Mouse (Mus musculus) hindbrain, embryonic 11.5 days (tissue): ENCODE results near the gene Ltb. TPM values are rescaled to one million over a fixed set of nuclear protein-coding genes. Genes with fewer than 3 reads are reported as not detected.

ENCODE experiments used
- ATAC-seq: fragments of 200-750 bp; cut with Nextera tagmentation; 2 replicates; pipeline ENCODE4 v1.8.0; 2017; ENCODE audit warnings: mild to moderate bottlenecking, moderate TSS enrichment, moderate library complexity; ENCODE audit not compliant: low FRiP score
- DNase-seq: peaks from one replicate; pipeline ENCODE4 v3.0.0-alpha.2; 2015; ENCODE audit warnings: low spot score
- H3K27ac ChIP-seq: fragments of 300-500 bp; sonication (generic); 2 replicates; pipeline ENCODE4 v1.5.1; 2014; ENCODE audit warnings: mild to moderate bottlenecking, low read depth, low read length
- H3K27me3 ChIP-seq: fragments of 300-500 bp; sonication (generic); 2 replicates; pipeline ENCODE4 v1.6.1; 2014; ENCODE audit warnings: mild to moderate bottlenecking, low read length, moderate library complexity, mixed read lengths; ENCODE audit not compliant: control insufficient read depth, insufficient read depth
- H3K36me3 ChIP-seq: fragments of 300-500 bp; sonication (generic); 2 replicates; pipeline ENCODE4 v1.6.1; 2014; ENCODE audit warnings: mild to moderate bottlenecking, low read length, moderate library complexity, mixed read lengths; ENCODE audit not compliant: control insufficient read depth, insufficient read depth
- H3K4me1 ChIP-seq: fragments of 300-500 bp; sonication (generic); replicated peaks from 2 replicates; pipeline ENCODE4 v1.6.1; 2014; ENCODE audit warnings: low read length, mixed read lengths; ENCODE audit not compliant: control insufficient read depth, insufficient read depth
- H3K4me2 ChIP-seq: fragments of 300-500 bp; sonication (generic); replicated peaks from 2 replicates; pipeline ENCODE4 v1.6.1; 2014; ENCODE audit warnings: mild to moderate bottlenecking, low read depth, low read length
- H3K4me3 ChIP-seq: fragments of 300-500 bp; sonication (generic); 2 replicates; pipeline ENCODE4 v1.5.1; 2014; ENCODE audit warnings: low read depth, low read length
- H3K9ac ChIP-seq: fragments of 300-500 bp; sonication (generic); 2 replicates; pipeline ENCODE4 v1.6.1; 2014; ENCODE audit warnings: low read depth, low read length
- H3K9me3 ChIP-seq: fragments of 300-500 bp; sonication (generic); 2 replicates; pipeline ENCODE4 v1.6.1; 2016; ENCODE audit warnings: low read length; ENCODE audit not compliant: control insufficient read depth
- WGBS: fragments of 180-500 bp; shearing (Covaris S2); extraction: QIAGEN DNeasy Blood & Tissue Kit; methylation state at CpG from one replicate; pipeline ENCODE4 v1.1.7; 2014; 5-methylcytosine and 5-hydroxymethylcytosine counted together
- polyA plus RNA-seq: library from polyadenylated mRNA; unstranded; fragments of >200 nt; fragmentation: Nextera tagmentation; extraction: Ambion mirVana; gene quantifications from 2 replicates; pipeline ENCODE4 v1.2.1, GENCODE M21; 2014

Ltb gene
- polyA plus RNA-seq, 1 experiment from 2014 or later = 0.32 TPM

GRCm38 (mm10) chr17:35155451-35155850 lies 38.8 kb upstream of the Ltb start:
- H3K27ac ChIP-seq = no peak overlapping the region
- H3K4me2 ChIP-seq = no peak overlapping the region
- H3K9me3 ChIP-seq = no peaks in the 10 kb centered on the region
- H3K4me3 ChIP-seq = no peak overlapping the region
- no peaks in the 10 kb centered on the region for H3K4me1 ChIP-seq
- ATAC-seq (no peak), DNase-seq (no peak)
- 92% methylated on average over 12 of the region's 12 CpGs for WGBS
- no peaks in the 10 kb centered on the region for H3K27me3 ChIP-seq
- peaks cover 73% of the 10 kb centered on the region for H3K36me3 ChIP-seq
- H3K9ac ChIP-seq = no peak overlapping the region

DNA sequence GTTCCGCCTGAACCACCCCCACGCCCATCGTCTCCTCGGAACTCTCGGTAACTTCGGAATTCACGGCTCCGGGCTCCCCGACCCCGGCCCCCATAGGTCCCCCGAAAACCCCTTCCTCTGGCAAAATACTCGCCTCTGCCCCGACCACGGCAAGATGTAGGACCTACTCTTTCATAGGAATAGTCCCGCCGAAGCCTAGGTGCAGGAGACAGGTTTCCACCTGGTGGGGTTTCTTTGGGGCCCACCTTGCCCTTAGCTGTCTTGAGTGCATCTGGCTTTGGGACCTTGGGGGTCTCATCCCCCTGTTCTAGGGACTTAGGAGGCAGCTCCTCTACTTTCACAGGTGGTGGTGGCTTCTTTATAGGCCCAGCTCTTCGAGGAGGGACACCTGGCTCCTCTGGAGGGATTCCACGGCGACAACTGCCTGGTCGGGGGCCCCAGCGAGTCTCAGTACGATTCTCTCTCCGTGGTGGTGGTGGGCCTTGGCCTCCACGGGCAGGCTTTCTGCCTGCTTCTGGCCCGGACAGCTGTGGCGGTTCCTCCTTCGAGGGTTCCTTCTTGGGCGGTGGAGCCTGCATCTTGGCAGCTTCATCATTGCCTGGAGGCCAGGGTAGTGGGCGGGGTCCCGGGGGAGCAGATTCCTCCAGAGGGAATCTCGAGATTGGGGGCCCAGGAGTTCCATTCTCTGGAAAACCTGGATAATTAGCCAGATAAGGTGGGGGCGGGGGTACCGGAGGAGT lies 37.6 kb upstream of the Ltb start:
- H3K27me3 ChIP-seq = no peaks in the 10 kb centered on the region
- no peaks in the 10 kb centered on the region for H3K4me1 ChIP-seq
- no peaks in the 10 kb centered on the region for H3K9me3 ChIP-seq
- H3K9ac ChIP-seq = no peak overlapping the region
- peaks cover 76% of the 10 kb centered on the region for H3K36me3 ChIP-seq
- DNase-seq (no peak), ATAC-seq (no peak)
- WGBS = 92% methylated on average over 33 of the region's 33 CpGs
- H3K4me2 ChIP-seq = no peak overlapping the region
- no peak overlapping the region for H3K27ac ChIP-seq
- no peak overlapping the region for H3K4me3 ChIP-seq

GRCm38 (mm10) chr17:35157254-35157653 lies 37.0 kb upstream of the Ltb start:
- no peak for ATAC-seq
- 95% methylated on average over 8 of the region's 8 CpGs for WGBS
- no peaks in the 10 kb centered on the region for H3K4me1 ChIP-seq
- no peak for DNase-seq
- no peak overlapping the region for H3K4me2 ChIP-seq
- no peak overlapping the region for H3K9ac ChIP-seq
- peaks cover 78% of the 10 kb centered on the region for H3K36me3 ChIP-seq
- H3K4me3 ChIP-seq = no peak overlapping the region
- H3K27me3 ChIP-seq = no peaks in the 10 kb centered on the region
- no peak overlapping the region for H3K27ac ChIP-seq
- H3K9me3 ChIP-seq = no peaks in the 10 kb centered on the region

- peaks cover 78% of the 10 kb centered on the region for H3K36me3 ChIP-seq
- no peak overlapping the region for H3K27ac ChIP-seq
- no peak for DNase-seq
- no peaks in the 10 kb centered on the region for H3K9me3 ChIP-seq
- no peak for ATAC-seq
- H3K4me2 ChIP-seq = no peak overlapping the region
- H3K27me3 ChIP-seq = no peaks in the 10 kb centered on the region
- WGBS = 90% methylated on average over 8 of the region's 8 CpGs
- H3K4me3 ChIP-seq = no peak overlapping the region
- H3K4me1 ChIP-seq = peaks cover 2% of the 10 kb centered on the region; the same call in 1 of the 2 replicates
- H3K9ac ChIP-seq = no peak overlapping the region
Observed at GRCm38 (mm10) chr17:35157661-35158175, 36.5 kb upstream of the Ltb start.

DNA sequence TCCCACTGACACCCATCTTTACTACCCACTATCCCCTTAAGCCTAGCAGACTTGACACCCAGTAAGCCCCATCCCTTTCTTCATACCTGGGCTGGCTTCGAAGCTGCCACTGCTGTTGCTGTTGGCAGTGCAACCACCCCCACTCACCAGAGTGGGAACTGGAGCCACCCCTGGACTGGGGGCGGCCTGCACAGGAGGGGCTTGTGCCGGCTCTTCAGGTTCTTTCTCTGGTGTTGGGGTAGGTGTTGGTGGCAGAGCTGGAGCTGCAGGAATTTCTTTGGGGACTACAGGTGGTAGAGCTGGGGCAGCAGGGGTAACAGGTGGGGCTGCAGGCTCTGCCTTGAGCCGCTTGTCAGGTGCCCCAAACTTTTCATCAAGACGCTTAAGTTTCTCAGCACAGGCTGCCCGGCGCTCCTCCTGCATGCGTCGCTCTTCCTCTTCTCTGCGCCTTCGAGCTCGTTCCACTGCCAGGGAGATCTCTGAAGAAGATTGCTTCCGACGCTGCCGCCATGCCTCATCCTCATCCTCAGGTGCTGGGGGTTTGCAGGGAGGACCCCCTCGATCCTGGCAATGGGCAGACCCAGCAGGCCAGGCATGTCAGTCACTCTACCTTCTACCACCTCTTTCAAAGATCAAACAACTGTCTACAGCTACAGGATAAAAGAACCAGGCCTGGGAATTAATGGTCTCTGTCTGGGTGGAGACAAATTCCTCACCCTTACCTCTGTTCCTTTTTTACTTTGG lies 35.2 kb upstream of the Ltb start:
- Histone ChIP-seq H3K27me3 (no peaks in the 10 kb centered on the region), H3K9me3 (no peaks in the 10 kb centered on the region), H3K9ac (no peak overlapping the region), H3K4me3 (no peak overlapping the region), H3K4me1 (peaks cover 5% of the 10 kb centered on the region; the same call in 1 of the 2 replicates), H3K36me3 (peaks cover 67% of the 10 kb centered on the region), H3K27ac (no peak overlapping the region), H3K4me2 (no peak overlapping the region)
- no peak for ATAC-seq
- no peak for DNase-seq
- WGBS = 93% methylated on average over 16 of the region's 16 CpGs

GRCm38 (mm10) chr17:35159638-35160037 lies 34.6 kb upstream of the Ltb start:
- WGBS = 88% methylated on average over 7 of the region's 7 CpGs
- DNase-seq = no peak
- H3K4me2 ChIP-seq = no peak overlapping the region

DNA sequence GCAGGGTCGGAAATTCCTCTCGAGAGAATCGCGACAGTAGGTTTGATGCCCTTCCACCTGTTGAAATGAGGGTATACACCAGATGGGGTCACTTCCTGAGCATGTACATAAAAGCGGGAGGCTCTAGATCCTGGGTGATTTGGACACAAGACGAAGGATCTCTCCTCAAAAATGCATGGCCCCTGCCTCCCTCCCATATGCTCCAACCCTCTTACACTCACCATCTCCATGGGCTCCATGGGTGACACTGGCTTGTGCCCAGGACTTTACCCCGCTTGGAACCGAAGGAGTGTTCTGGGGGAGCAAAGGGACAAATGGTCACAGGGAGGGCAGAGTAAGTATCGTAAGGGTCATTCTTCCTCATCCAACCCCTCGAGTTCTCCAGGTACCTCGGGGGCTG lies 32.8 kb upstream of the Ltb start:
- H3K4me3 ChIP-seq = no peak overlapping the region
- peaks cover 5% of the 10 kb centered on the region; the same call in 1 of the 2 replicates for H3K4me1 ChIP-seq
- WGBS = 92% methylated on average over 11 of the region's 11 CpGs
- no peak overlapping the region for H3K9ac ChIP-seq
- ATAC-seq = no peak
- no peak overlapping the region for H3K4me2 ChIP-seq
- no peaks in the 10 kb centered on the region for H3K9me3 ChIP-seq
- no peak for DNase-seq
- H3K27ac ChIP-seq = no peak overlapping the region
- peaks cover 46% of the 10 kb centered on the region for H3K36me3 ChIP-seq
- H3K27me3 ChIP-seq = no peaks in the 10 kb centered on the region

More at GRCm38 (mm10) chr17:35159638-35160037, 34.6 kb upstream of the Ltb start:
- no peaks in the 10 kb centered on the region for H3K9me3 ChIP-seq
- H3K4me1 ChIP-seq = peaks cover 5% of the 10 kb centered on the region; the same call in 1 of the 2 replicates
- no peak overlapping the region for H3K9ac ChIP-seq
- no peaks in the 10 kb centered on the region for H3K27me3 ChIP-seq
- no peak overlapping the region for H3K27ac ChIP-seq
- no peak for ATAC-seq
- no peak overlapping the region for H3K4me3 ChIP-seq
- peaks cover 61% of the 10 kb centered on the region for H3K36me3 ChIP-seq

- Histone ChIP-seq H3K27ac (no peak overlapping the region), H3K9me3 (no peaks in the 10 kb centered on the region), H3K4me2 (peak overlapping the region; percentile 92; the same call in 1 of the 2 replicates), H3K36me3 (peaks cover 39% of the 10 kb centered on the region), H3K9ac (no peak overlapping the region), H3K27me3 (no peaks in the 10 kb centered on the region), H3K4me1 (peaks cover 5% of the 10 kb centered on the region; the same call in 1 of the 2 replicates), H3K4me3 (peak overlapping the region; percentile 100; the same call in 1 of the 2 replicates)
- no peak for ATAC-seq
- DNase-seq = no peak
- 79% methylated on average over 14 of the region's 14 CpGs for WGBS
Observed at GRCm38 (mm10) chr17:35162121-35162520, 32.1 kb upstream of the Ltb start.
